Mouse (Mus musculus) MEL-GATA-1-ER (cell line): ENCODE results near the gene Spg7.

Experiments
- DNase-seq: peaks from one replicate; pipeline ENCODE4 v3.0.0-alpha.2; 2012; ENCODE audit warnings: low read depth; ENCODE audit errors: extremely low read depth

Spg7 gene

DNA sequence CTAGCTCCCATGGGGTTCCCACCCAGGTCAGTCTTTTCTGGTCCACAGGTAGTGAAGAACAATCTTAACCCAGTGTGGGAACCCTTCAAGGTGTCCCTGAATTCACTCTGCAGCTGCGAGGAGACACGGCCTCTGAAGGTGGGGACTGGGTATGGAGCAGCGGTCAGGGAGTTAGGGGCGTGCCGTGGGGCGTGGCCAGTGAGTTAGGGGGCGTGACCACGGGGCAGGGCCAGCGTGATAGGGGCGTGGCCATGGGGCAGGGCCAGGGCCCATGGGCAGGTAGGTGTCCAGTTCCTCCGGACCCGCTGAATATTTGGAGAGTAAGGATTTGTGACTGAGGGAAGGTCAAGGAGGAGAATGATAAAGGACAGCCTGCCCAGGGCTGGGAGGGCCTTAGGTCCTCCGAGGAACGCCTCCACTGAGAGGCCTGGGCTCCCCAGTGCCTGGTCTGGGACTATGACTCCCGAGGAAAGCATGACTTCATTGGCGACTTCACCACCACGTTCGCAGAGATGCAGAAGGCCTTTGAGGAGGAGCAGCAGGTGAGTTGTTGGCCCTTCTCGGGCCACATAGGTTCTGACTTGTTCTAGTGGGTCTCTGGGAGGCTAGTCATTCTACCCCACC is 63.6 kb downstream of the Spg7 start:
- DNase-seq, result no peak

GRCm38 (mm10) chr8:123131041-123131440 is 68.3 kb downstream of the Spg7 start:
- DNase-seq, result no peak

GRCm38 (mm10) chr8:123132953-123133352 is 70.2 kb downstream of the Spg7 start:
- no peak for DNase-seq

- DNase-seq, result no peak
Measured at GRCm38 (mm10) chr8:123134149-123134713, 71.5 kb downstream of the Spg7 start.

GRCm38 (mm10) chr8:123135406-123135805 is 72.7 kb downstream of the Spg7 start:
- DNase-seq, result no peak

DNA sequence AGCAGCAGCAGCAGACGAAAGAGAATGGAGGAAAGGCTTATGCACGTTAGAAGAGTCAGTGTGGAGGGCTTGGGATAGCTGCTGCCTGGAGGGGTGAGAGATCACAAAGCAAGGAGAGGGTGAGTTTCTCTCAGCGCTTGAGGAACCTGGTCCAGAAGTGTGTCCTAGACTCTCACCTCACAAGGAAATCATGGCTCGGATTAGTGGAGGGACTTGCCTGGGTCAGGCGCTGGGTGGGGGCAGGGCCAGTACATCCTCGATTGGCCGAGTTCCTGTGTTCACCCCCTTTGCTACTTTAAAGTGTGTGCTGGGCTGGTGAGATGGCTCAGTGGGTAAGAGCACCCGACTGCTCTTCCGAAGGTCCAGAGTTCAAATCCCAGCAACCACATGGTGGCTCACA is 73.1 kb downstream of the Spg7 start:
- no peak for DNase-seq

DNA sequence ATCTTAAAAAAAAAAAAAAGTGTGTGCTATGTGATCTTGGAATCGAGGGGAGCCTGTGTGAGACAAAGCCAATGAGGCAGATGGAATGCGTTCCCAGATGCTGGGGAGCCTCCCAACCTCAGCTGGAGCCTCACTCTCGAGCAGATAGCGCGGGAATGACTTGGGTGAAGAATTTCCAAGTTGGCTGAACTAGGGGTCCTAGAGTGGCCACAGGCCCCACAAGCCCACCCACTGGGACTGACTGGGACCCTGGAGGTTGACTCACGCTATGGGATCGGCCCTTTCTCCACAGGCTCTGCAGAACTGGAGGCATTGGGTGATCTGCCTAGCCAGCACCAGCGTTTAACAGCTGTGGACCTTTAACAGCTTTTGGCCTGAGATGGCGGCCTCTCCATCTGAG is 73.5 kb downstream of the Spg7 start:
- no peak for DNase-seq

GRCm38 (mm10) chr8:123137645-123138077 is 74.9 kb downstream of the Spg7 start:
- no peak for DNase-seq

DNA sequence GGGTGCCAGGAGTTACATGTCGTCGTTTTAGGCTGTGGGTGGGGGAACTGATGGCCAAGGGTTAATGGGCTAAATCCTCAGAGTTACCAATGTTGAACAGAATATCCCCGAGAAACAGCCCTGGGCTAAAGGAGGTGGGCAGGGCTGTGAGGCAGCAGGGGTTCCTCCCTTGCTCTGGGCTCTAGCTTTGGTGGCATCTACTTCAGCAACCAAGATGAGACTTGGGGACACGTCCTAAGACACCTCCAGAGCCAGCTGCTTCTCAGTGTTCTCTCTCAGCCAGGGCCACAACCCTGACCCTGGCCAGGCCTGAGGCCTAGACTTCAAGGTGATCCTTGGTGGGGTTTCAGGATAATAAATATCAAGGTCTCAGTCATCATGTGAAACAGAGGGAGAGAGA is 76.0 kb downstream of the Spg7 start:
- no peak for DNase-seq

- DNase-seq, result no peak
Measured at GRCm38 (mm10) chr8:123141741-123142462, 79.2 kb downstream of the Spg7 start.

GRCm38 (mm10) chr8:123145279-123145678 is 82.5 kb downstream of the Spg7 start:
- DNase-seq, result peak; percentile 11

GRCm38 (mm10) chr8:123146390-123146789 is 83.6 kb downstream of the Spg7 start:
- DNase-seq, result no peak
